Mouse (Mus musculus) G1E (cell line): ENCODE results near the gene Sppl2b. TPM values are rescaled to one million over a fixed set of nuclear protein-coding genes. Genes with fewer than 3 reads are reported as not detected.
A peak's percentile ranks its signal among the peaks of the same experiment; 100 is the strongest.
"Not testable (repeated sequence)": the region's sequence is repeated elsewhere in the genome, so short reads cannot be mapped to it uniquely, and the experiment has no call there.

ENCODE experiments used
- ATAC-seq: 2 replicates; pipeline ENCODE4 v1.8.0; 2016; ENCODE audit warnings: mild to moderate bottlenecking; ENCODE audit not compliant: insufficient number of reproducible peaks, poor library complexity, low FRiP score, severe bottlenecking; ENCODE audit errors: extremely low read depth
- DNase-seq: peaks from one replicate; pipeline ENCODE4 v3.0.0; 2012; ENCODE audit warnings: low spot score
- H3K27me3 ChIP-seq: 2 replicates; pipeline ENCODE4 v1.6.1; 2012; ENCODE audit warnings: mild to moderate bottlenecking, low read length, inconsistent platforms; ENCODE audit not compliant: insufficient read depth
- H3K36me3 ChIP-seq: replicated peaks from 2 replicates; pipeline ENCODE3; 2012; ENCODE audit warnings: mild to moderate bottlenecking, inconsistent platforms
- H3K4me1 ChIP-seq: 2 replicates; pipeline ENCODE4 v1.6.1; 2012; ENCODE audit warnings: low read depth, low read length, inconsistent platforms, mixed read lengths; ENCODE audit not compliant: insufficient read depth
- H3K4me3 ChIP-seq: 2 replicates; pipeline ENCODE4 v1.5.1; 2012; ENCODE audit warnings: low read depth, mild to moderate bottlenecking, inconsistent platforms, low read length, moderate library complexity, mixed read lengths
- H3K9me3 ChIP-seq: replicated peaks from 2 replicates; pipeline ENCODE4 v1.6.1; 2012; ENCODE audit warnings: inconsistent platforms
- CTCF ChIP-seq: IDR thresholded peaks from 2 replicates; pipeline ENCODE4 v1.5.1; 2012; ENCODE audit warnings: low read depth, low read length, inconsistent platforms, mixed read lengths
- GATA1 ChIP-seq: IDR thresholded peaks from 2 replicates; pipeline ENCODE4 v1.6.1; 2012; ENCODE audit warnings: borderline replicate concordance, low read length, inconsistent platforms, mixed read lengths
- GATA2 ChIP-seq: IDR thresholded peaks from 2 replicates; pipeline ENCODE4 v1.6.1; 2012; ENCODE audit warnings: low read depth, low read length, inconsistent platforms, borderline replicate concordance
- POLR2AphosphoS5 ChIP-seq: IDR thresholded peaks from 2 replicates; pipeline ENCODE4 v1.6.1; 2012; ENCODE audit warnings: low read depth, low read length, inconsistent platforms; ENCODE audit not compliant: insufficient replicate concordance
- TAL1 ChIP-seq: conservative IDR thresholded peaks from 2 replicates; pipeline ENCODE4 v1.6.1; 2012; ENCODE audit warnings: low read depth, low read length, inconsistent platforms, mixed read lengths
- polyA plus RNA-seq: library from polyadenylated mRNA; stranded (reverse); fragments of >175 nt; gene quantifications from 2 replicates; pipeline ENCODE4 v1.2.3, GENCODE M21; 2012
- total RNA-seq, 2 experiments: library from RNA; stranded (forward) in 1 of 2; stranded (reverse) in 1 of 2; fragments of 200-1000 nt in 1 of 2; fragments of >200 nt in 1 of 2; fragmentation: Nextera tagmentation in 1 of 2; gene quantifications; 2 replicates each; pipeline ENCODE4 v1.2.3; 2014 to 2017

The Sppl2b gene
- total and polyA plus RNA-seq, 3 experiments = 18.0 to 76.6 (median 55.1) TPM

DNA sequence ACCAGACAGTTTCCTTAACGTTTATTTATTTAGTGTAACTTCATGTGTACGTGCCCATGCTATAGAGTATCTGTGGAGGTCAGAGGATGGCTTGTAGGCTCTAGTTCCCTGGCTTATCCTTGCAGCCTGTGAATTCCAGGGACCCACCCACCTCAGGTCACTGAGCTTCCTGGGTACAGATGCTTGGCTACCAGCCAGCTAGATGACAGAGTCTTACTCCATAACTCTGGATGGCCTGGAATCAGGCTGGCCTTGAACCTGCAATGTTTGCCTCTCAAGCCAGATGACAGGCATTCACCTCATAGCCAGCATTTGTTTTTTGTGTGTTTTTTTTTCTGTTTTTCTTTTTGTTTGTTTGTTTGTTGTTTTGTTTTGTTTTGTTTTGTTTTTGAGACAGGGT is 37.9 kb upstream of the Sppl2b start:
- no peaks in the 10 kb centered on the region for H3K36me3 ChIP-seq
- no peak for TF ChIP-seq GATA1
- no peak for TF ChIP-seq GATA2
- TF ChIP-seq CTCF = no peak
- DNase-seq (no peak), ATAC-seq (no peak)
- H3K4me3 ChIP-seq = no peak overlapping the region
- H3K4me1 ChIP-seq = peaks cover 20% of the 10 kb centered on the region
- H3K9me3 ChIP-seq = peaks cover 11% of the 10 kb centered on the region
- peaks cover 14% of the 10 kb centered on the region for H3K27me3 ChIP-seq

DNA sequence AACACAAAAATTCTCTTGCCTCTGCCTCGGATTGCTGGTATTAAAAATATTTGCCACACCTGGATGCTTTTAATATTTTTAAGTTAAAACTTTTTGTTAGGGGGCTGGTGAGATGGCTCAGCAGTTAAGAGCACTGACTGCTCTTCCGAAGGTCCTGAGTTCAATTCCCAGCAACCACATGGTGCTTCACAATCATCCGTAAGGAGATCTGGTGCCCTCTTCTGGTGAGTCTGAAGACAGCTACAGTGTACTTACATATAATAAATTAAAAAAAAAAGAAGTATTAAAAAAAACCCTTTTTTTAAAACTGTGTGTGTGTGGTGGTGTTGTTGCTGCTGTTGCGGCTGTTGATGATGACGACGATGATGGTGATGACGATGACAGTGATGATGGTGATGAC is 37.1 kb upstream of the Sppl2b start:
- not testable (repeated sequence) for H3K27me3 ChIP-seq, ATAC-seq, DNase-seq, H3K36me3 ChIP-seq, H3K4me3 ChIP-seq
- Histone ChIP-seq H3K9me3 (peaks cover 11% of the 10 kb centered on the region), H3K4me1 (peaks cover 25% of the 10 kb centered on the region)

DNA sequence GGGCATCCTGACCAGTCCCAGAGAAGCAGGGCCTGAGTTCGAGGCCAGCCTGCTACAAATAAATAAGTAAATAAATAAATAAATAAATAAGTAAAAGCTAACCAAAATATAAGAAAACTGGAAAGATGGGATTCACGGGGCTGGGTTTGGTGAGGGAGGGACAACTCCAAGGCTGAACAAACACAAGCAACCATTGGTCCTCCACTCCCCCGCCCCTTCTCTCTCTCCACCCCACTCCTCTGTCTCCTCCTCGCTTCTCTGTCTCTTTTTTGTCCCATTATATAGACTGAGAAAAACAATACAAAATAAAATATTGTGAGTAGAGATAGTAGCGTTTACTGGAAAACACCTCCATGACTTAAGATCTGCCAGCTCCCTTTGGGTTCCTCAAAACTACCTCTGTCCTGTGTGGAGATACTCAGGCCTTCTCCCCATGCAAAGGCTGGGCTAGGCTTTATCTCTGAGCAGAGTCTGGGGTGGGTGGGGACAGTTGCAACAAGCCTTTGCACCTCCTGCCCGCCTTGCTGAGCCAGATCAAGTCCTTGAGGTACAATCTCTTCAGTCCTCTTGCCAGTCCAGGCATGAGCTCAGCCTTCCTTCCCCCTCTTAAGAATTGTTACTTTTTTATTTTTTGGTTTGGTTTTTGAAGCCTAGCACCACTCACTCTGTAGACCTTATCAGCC is 36.3 kb upstream of the Sppl2b start:
- ATAC-seq (peak; percentile 57; the same call in 1 of the 2 replicates), DNase-seq (peak; percentile 69)
- H3K36me3 ChIP-seq = no peaks in the 10 kb centered on the region
- H3K9me3 ChIP-seq = peaks cover 5% of the 10 kb centered on the region
- TF ChIP-seq POLR2AphosphoS5 (no peak), GATA1 (no peak), CTCF (no peak), TAL1 (no peak), GATA2 (no peak)
- H3K4me1 ChIP-seq = peaks cover 26% of the 10 kb centered on the region
- no peak overlapping the region; the same call in 1 of the 2 replicates for H3K4me3 ChIP-seq
- peaks cover 2% of the 10 kb centered on the region; the same call in 1 of the 2 replicates for H3K27me3 ChIP-seq

DNA sequence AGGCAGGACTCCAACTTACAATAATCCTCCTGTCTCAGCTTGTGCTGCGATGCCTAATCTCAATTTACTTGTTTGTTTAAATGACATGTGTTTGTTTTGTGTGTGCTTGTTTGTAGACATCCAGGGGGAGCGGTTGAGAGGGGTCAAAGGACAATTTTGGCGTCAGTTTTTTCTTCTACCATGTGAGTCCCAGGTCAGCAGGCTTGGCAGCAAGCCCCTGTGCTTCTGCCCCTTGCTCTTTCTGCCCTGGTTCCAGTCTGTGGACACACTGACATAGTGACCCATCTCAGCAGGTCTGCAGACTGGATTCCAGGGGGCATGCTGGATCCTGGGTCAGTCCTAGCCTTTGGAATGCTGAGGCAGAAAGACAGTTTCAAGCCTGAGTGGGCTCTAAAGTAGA is 35.7 kb upstream of the Sppl2b start:
- ATAC-seq = no peak
- Histone ChIP-seq H3K4me3 (no peak overlapping the region), H3K36me3 (no peaks in the 10 kb centered on the region), H3K27me3 (peaks cover 2% of the 10 kb centered on the region; the same call in 1 of the 2 replicates), H3K9me3 (peaks cover 3% of the 10 kb centered on the region), H3K4me1 (peaks cover 32% of the 10 kb centered on the region)
- DNase-seq = no peak
- no peak for TF ChIP-seq POLR2AphosphoS5

GRCm38 (mm10) chr10:80821991-80822390 is 33.1 kb upstream of the Sppl2b start:
- H3K27me3 ChIP-seq = no peaks in the 10 kb centered on the region
- ATAC-seq = no peak

GRCm38 (mm10) chr10:80822528-80822927 is 32.5 kb upstream of the Sppl2b start:
- no peak overlapping the region for H3K4me3 ChIP-seq

More at GRCm38 (mm10) chr10:80821991-80822390, 33.1 kb upstream of the Sppl2b start:
- TF ChIP-seq GATA1 = no peak
- TF ChIP-seq POLR2AphosphoS5 = no peak
- no peak for TF ChIP-seq TAL1
- TF ChIP-seq CTCF = no peak
- no peak for TF ChIP-seq GATA2
- no peak for DNase-seq
- Histone ChIP-seq H3K4me1 (peaks cover 42% of the 10 kb centered on the region), H3K4me3 (no peak overlapping the region), H3K9me3 (no peaks in the 10 kb centered on the region), H3K36me3 (no peaks in the 10 kb centered on the region)

DNA sequence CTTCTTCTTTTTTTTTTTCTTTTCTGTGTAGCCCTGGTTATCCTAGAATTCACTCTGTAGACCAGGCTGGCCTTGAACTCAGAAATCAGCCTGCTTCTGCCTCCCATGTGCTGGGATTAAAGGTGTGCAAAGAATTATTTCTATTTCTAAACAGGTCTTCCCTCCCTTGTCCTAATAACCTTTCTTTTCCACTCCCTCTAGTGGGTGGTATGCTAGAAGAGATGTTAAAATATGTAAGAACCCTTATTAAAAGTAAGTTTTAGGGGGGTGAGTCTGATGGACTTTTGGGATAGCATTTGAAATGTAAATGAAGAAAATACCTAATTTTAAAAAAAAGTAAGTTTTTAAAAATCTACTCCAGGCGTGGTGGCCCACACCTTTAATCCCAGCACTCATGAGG is 31.8 kb upstream of the Sppl2b start:
- no peak for TF ChIP-seq CTCF
- TF ChIP-seq GATA1 = no peak
- no peak for TF ChIP-seq GATA2
- TF ChIP-seq TAL1 = no peak
- no peak for TF ChIP-seq POLR2AphosphoS5
- H3K4me3 ChIP-seq = no peak overlapping the region
- no peaks in the 10 kb centered on the region for H3K27me3 ChIP-seq
- peaks cover 49% of the 10 kb centered on the region for H3K4me1 ChIP-seq
- DNase-seq (no peak), ATAC-seq (no peak)
- no peaks in the 10 kb centered on the region for H3K9me3 ChIP-seq
- peaks cover 10% of the 10 kb centered on the region for H3K36me3 ChIP-seq

More at GRCm38 (mm10) chr10:80822528-80822927, 32.5 kb upstream of the Sppl2b start:
- Histone ChIP-seq H3K4me1 (peaks cover 44% of the 10 kb centered on the region), H3K9me3 (no peaks in the 10 kb centered on the region), H3K27me3 (no peaks in the 10 kb centered on the region), H3K36me3 (peaks cover 2% of the 10 kb centered on the region)
- DNase-seq (no peak), ATAC-seq (no peak)
- no peak for TF ChIP-seq GATA1
- no peak for TF ChIP-seq GATA2
- no peak for TF ChIP-seq CTCF
- no peak for TF ChIP-seq TAL1
- TF ChIP-seq POLR2AphosphoS5 = no peak
